Mouse (Mus musculus) kidney, postnatal 0 days (tissue): ENCODE results near the gene Tspoap1. TPM values are rescaled to one million over a fixed set of nuclear protein-coding genes. Genes with fewer than 3 reads are reported as not detected.

Experiments used
- ATAC-seq: fragments of 200-750 bp; cut with Nextera tagmentation; replicated peaks from 2 replicates; pipeline ENCODE4 v1.8.0; 2017; ENCODE audit warnings: low read depth, moderate number of reproducible peaks, moderate TSS enrichment, moderate library complexity; ENCODE audit not compliant: low FRiP score
- DNase-seq: peaks from one replicate; pipeline ENCODE4 v3.0.0-alpha.2; 2016; ENCODE audit warnings: low spot score
- H3K27ac ChIP-seq: fragments of 300-500 bp; sonication (generic); 2 replicates; pipeline ENCODE4 v1.5.1; 2014; ENCODE audit warnings: mild to moderate bottlenecking
- H3K27me3 ChIP-seq: fragments of 300-500 bp; sonication (generic); 2 replicates; pipeline ENCODE4 v1.6.1; 2014; ENCODE audit warnings: low read length, mixed read lengths; ENCODE audit not compliant: insufficient read depth
- H3K36me3 ChIP-seq: fragments of 300-500 bp; sonication (generic); 2 replicates; pipeline ENCODE4 v1.6.1; 2014; ENCODE audit warnings: low read length, mixed read lengths; ENCODE audit not compliant: insufficient read depth
- H3K4me1 ChIP-seq: fragments of 300-500 bp; sonication (generic); replicated peaks from 2 replicates; pipeline ENCODE4 v1.6.1; 2014; ENCODE audit warnings: antibody characterized with exemption, low read length, mixed read lengths; ENCODE audit not compliant: insufficient read depth
- H3K4me2 ChIP-seq: fragments of 300-500 bp; sonication (generic); 2 replicates; pipeline ENCODE4 v1.6.1; 2014; ENCODE audit warnings: mild to moderate bottlenecking, low read length, moderate library complexity, mixed read lengths
- H3K4me3 ChIP-seq: fragments of 300-500 bp; sonication (generic); replicated peaks from 2 replicates; pipeline ENCODE4 v1.5.1; 2014; ENCODE audit warnings: low read depth, low read length
- H3K9ac ChIP-seq: fragments of 300-500 bp; sonication (generic); 2 replicates; pipeline ENCODE4 v1.6.1; 2014; ENCODE audit warnings: low read depth, low read length
- H3K9me3 ChIP-seq: fragments of 300-500 bp; sonication (generic); replicated peaks from 2 replicates; pipeline ENCODE4 v1.6.1; 2016; ENCODE audit warnings: low read length, inconsistent platforms, mixed read lengths
- CTCF ChIP-seq: IDR thresholded peaks from 2 replicates; pipeline ENCODE4 v1.5.1; 2016; ENCODE audit warnings: antibody characterized with exemption, low read depth, mild to moderate bottlenecking, moderate library complexity
- WGBS: fragments of 180-500 bp; shearing (Covaris S2); extraction: QIAGEN DNeasy Blood & Tissue Kit; methylation state at CpG from one replicate; pipeline ENCODE4 v1.1.7; 2014; 5-methylcytosine and 5-hydroxymethylcytosine counted together
- polyA plus RNA-seq: library from polyadenylated mRNA; unstranded; fragments of >200 nt; fragmentation: Nextera tagmentation; extraction: Ambion mirVana; gene quantifications from 2 replicates; pipeline ENCODE4 v1.2.1, GENCODE M21; 2015

Gene Tspoap1
- polyA plus RNA-seq, 1 experiment from 2014 or later: 1.9 TPM

GRCm38 (mm10) chr11:87737175-87737740 lies 23.1 kb upstream of the Tspoap1 start, which contains the start of gene Supt4a:
Supt4a (plus strand) TSS chr11:87737552.
- no peaks in the 10 kb centered on the region for H3K4me1 ChIP-seq
- peak within 1 kb of the TSS; percentile 95 for H3K4me2 ChIP-seq
- DNase-seq: peak; percentile 96
- under 1% methylated on average over 57 of the region's 57 CpGs for WGBS
- TF ChIP-seq CTCF: no peak
- H3K4me3 ChIP-seq: peak within 1 kb of the TSS; percentile 92
- H3K27me3 ChIP-seq: no peaks in the 10 kb centered on the region
- H3K36me3 ChIP-seq: 0 out of 2 replicates have a peak, but pooled peaks cover 10% of the 10 kb centered on the region
- peak; percentile 91 for ATAC-seq
- H3K9ac ChIP-seq: peak within 1 kb of the TSS; percentile 88
- no peaks in the 10 kb centered on the region for H3K9me3 ChIP-seq
- peak within 1 kb of the TSS; percentile 86 for H3K27ac ChIP-seq

- 97% methylated on average over 3 of the region's 3 CpGs for WGBS
- Histone ChIP-seq H3K4me3 (no peak overlapping the region), H3K36me3 (peaks cover 26% of the 10 kb centered on the region; the same call in 1 of the 2 replicates), H3K4me2 (no peak overlapping the region), H3K4me1 (no peaks in the 10 kb centered on the region), H3K9me3 (no peaks in the 10 kb centered on the region), H3K27ac (no peak overlapping the region), H3K27me3 (no peaks in the 10 kb centered on the region), H3K9ac (no peak overlapping the region)
- DNase-seq (no peak), ATAC-seq (no peak)
- TF ChIP-seq CTCF: no peak
These were observed 16.6 kb upstream of the Tspoap1 start for GRCm38 (mm10) chr11:87743691-87744090.

- no peak overlapping the region for H3K27ac ChIP-seq
- peaks cover 4% of the 10 kb centered on the region; the same call in 1 of the 2 replicates for H3K4me1 ChIP-seq
- no peaks in the 10 kb centered on the region for H3K9me3 ChIP-seq
- no peak overlapping the region for H3K4me3 ChIP-seq
- ATAC-seq (no peak), DNase-seq (no peak)
- peaks cover 22% of the 10 kb centered on the region; the same call in 1 of the 2 replicates for H3K36me3 ChIP-seq
- WGBS: 81% methylated on average over 4 of the region's 4 CpGs
- no peak for TF ChIP-seq CTCF
- no peak overlapping the region for H3K9ac ChIP-seq
- no peaks in the 10 kb centered on the region for H3K27me3 ChIP-seq
- H3K4me2 ChIP-seq: no peak overlapping the region
These were observed 15.4 kb upstream of the Tspoap1 start for GRCm38 (mm10) chr11:87744964-87745363.

- no peak overlapping the region for H3K9ac ChIP-seq
- WGBS: 78% methylated on average over 9 of the region's 9 CpGs
- no peak overlapping the region for H3K4me3 ChIP-seq
- no peak for DNase-seq
- no peaks in the 10 kb centered on the region for H3K27me3 ChIP-seq
- TF ChIP-seq CTCF: no peak
- H3K36me3 ChIP-seq: peaks cover 20% of the 10 kb centered on the region; the same call in 1 of the 2 replicates
- ATAC-seq: no peak
- no peaks in the 10 kb centered on the region for H3K9me3 ChIP-seq
- H3K4me2 ChIP-seq: no peak overlapping the region
- H3K27ac ChIP-seq: no peak overlapping the region
- H3K4me1 ChIP-seq: peaks cover 4% of the 10 kb centered on the region; the same call in 1 of the 2 replicates
These were observed 14.4 kb upstream of the Tspoap1 start for GRCm38 (mm10) chr11:87745632-87746555.

- no peak overlapping the region for H3K4me2 ChIP-seq
- no peak overlapping the region for H3K4me3 ChIP-seq
- H3K9me3 ChIP-seq: no peaks in the 10 kb centered on the region
- peaks cover 4% of the 10 kb centered on the region; the same call in 1 of the 2 replicates for H3K4me1 ChIP-seq
- ATAC-seq (no peak), DNase-seq (no peak)
- peaks cover 15% of the 10 kb centered on the region; the same call in 1 of the 2 replicates for H3K36me3 ChIP-seq
- H3K27ac ChIP-seq: no peak overlapping the region
- no peak for TF ChIP-seq CTCF
- H3K9ac ChIP-seq: no peak overlapping the region
- 100% methylated on average over 4 of the region's 5 CpGs for WGBS
- H3K27me3 ChIP-seq: no peaks in the 10 kb centered on the region
These were observed 13.0 kb upstream of the Tspoap1 start for GRCm38 (mm10) chr11:87747312-87747711.

- peaks cover 4% of the 10 kb centered on the region; the same call in 1 of the 2 replicates for H3K4me1 ChIP-seq
- WGBS: 92% methylated on average over 7 of the region's 7 CpGs
- DNase-seq: no peak
These were observed 12.6 kb upstream of the Tspoap1 start for GRCm38 (mm10) chr11:87747716-87748115.

More at GRCm38 (mm10) chr11:87747716-87748115, 12.6 kb upstream of the Tspoap1 start:
- Histone ChIP-seq H3K27ac (no peak overlapping the region), H3K9ac (no peak overlapping the region), H3K4me3 (no peak overlapping the region), H3K27me3 (no peaks in the 10 kb centered on the region), H3K36me3 (peaks cover 14% of the 10 kb centered on the region; the same call in 1 of the 2 replicates), H3K9me3 (no peaks in the 10 kb centered on the region), H3K4me2 (no peak overlapping the region)
- ATAC-seq: no peak
- no peak for TF ChIP-seq CTCF
